Mouse (Mus musculus) intestine, embryonic 15.5 days (tissue): ENCODE results near the gene Arhgap15. TPM values are rescaled to one million over a fixed set of nuclear protein-coding genes. Genes with fewer than 3 reads are reported as not detected.

Source experiments
- ATAC-seq: fragments of 200-750 bp; cut with Nextera tagmentation; 2 replicates; pipeline ENCODE4 v1.8.0; 2017; ENCODE audit warnings: moderate TSS enrichment, moderate library complexity
- H3K27ac ChIP-seq: fragments of 300-500 bp; sonication (generic); 2 replicates; pipeline ENCODE4 v1.5.1; 2015; ENCODE audit warnings: mild to moderate bottlenecking, inconsistent platforms
- H3K27me3 ChIP-seq: fragments of 300-500 bp; sonication (generic); replicated peaks from 2 replicates; pipeline ENCODE4 v1.6.1; 2015; ENCODE audit warnings: inconsistent platforms
- H3K36me3 ChIP-seq: fragments of 300-500 bp; sonication (generic); 2 replicates; pipeline ENCODE4 v1.6.1; 2015; ENCODE audit warnings: inconsistent platforms
- H3K4me1 ChIP-seq: fragments of 300-500 bp; sonication (generic); replicated peaks from 2 replicates; pipeline ENCODE4 v1.6.1; 2015; ENCODE audit warnings: inconsistent platforms
- H3K4me2 ChIP-seq: fragments of 300-500 bp; sonication (generic); replicated peaks from 2 replicates; pipeline ENCODE4 v1.6.1; 2015; ENCODE audit warnings: mild to moderate bottlenecking, inconsistent platforms
- H3K4me3 ChIP-seq: fragments of 300-500 bp; sonication (generic); replicated peaks from 2 replicates; pipeline ENCODE4 v1.5.1; 2015; ENCODE audit warnings: inconsistent platforms
- H3K9ac ChIP-seq: fragments of 300-500 bp; sonication (generic); 2 replicates; pipeline ENCODE4 v1.6.1; 2015; ENCODE audit warnings: inconsistent platforms
- H3K9me3 ChIP-seq: fragments of 300-500 bp; sonication (generic); 2 replicates; pipeline ENCODE4 v1.6.1; 2016; ENCODE audit warnings: inconsistent platforms
- WGBS: fragments of 180-500 bp; shearing (Covaris S2); methylation state at CpG from one replicate; pipeline ENCODE4 v1.1.7; 2015; 5-methylcytosine and 5-hydroxymethylcytosine counted together
- polyA plus RNA-seq: library from polyadenylated mRNA; unstranded; fragments of >200 nt; fragmentation: Nextera tagmentation; extraction: Ambion mirVana; gene quantifications from 2 replicates; pipeline ENCODE4 v1.2.1, GENCODE M21; 2015

Arhgap15 gene
- polyA plus RNA-seq, 1 experiment from 2014 or later = 1.6 TPM

- ATAC-seq = no peak
- no peak overlapping the region for H3K27ac ChIP-seq
- no peaks in the 10 kb centered on the region for H3K27me3 ChIP-seq
- no peaks in the 10 kb centered on the region for H3K9me3 ChIP-seq
- no peak overlapping the region for H3K4me3 ChIP-seq
- 43% methylated on average over 8 of the region's 8 CpGs for WGBS
- H3K36me3 ChIP-seq = no peaks in the 10 kb centered on the region
- no peak overlapping the region for H3K4me2 ChIP-seq
- no peak overlapping the region for H3K9ac ChIP-seq
- no peaks in the 10 kb centered on the region for H3K4me1 ChIP-seq
Observed at GRCm38 (mm10) chr2:44218317-44218716, 469.7 kb downstream of the Arhgap15 start.

DNA sequence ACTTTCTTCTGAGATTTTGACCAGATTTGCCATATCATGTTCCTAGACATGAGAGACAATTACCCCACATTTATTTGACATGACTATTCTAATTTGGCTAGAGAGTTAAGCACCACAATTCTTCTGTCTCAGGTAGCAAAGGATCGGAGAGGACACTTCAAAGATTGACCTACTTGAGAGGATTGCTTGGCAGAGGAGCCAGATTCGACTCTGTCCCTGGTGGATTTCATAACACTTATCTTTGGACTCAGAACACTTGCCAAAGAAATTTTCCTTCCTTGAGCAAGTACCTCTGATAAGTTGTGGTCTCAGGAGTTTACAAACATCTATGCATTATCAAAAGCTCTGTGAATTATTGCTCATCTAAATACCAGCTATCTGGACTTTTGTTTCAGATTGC lies 473.1 kb downstream of the Arhgap15 start:
- Histone ChIP-seq H3K9me3 (no peaks in the 10 kb centered on the region), H3K4me3 (no peak overlapping the region)

DNA sequence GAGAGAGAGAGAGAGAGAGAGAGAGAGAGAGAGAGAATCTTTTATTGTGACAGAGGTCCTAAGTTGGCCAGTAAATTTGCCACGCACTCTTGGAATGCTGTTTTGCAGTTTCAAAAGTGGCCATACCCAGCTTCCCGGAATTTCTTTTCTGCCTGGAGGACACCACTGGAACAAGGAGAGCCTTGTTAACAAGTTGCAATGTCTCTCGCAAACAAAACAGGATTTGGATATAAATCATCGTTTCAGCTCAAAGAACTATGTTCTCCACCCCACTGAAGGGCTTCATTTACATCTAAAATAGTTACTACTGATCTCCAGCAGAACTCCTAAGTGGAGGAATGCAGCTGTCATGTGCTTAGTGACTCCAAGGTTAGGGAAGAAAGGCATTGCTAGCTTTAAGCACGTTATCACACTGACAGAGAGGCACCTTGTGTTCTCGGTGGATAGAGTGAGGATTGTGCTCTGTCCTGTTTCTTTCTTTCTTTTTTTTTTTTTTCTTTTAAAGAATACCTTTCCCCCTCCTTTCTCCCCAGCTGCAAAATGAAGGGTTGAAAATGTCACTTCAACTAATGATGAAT lies 473.6 kb downstream of the Arhgap15 start:
- H3K27ac ChIP-seq = no peak overlapping the region
- no peaks in the 10 kb centered on the region for H3K36me3 ChIP-seq
- no peak for ATAC-seq
- no peak overlapping the region for H3K4me3 ChIP-seq
- H3K4me1 ChIP-seq = no peaks in the 10 kb centered on the region
- no peaks in the 10 kb centered on the region for H3K27me3 ChIP-seq
- H3K4me2 ChIP-seq = no peak overlapping the region
- H3K9me3 ChIP-seq = no peaks in the 10 kb centered on the region
- H3K9ac ChIP-seq = no peak overlapping the region
- WGBS = 14% methylated on average over 6 of the region's 6 CpGs

More for the DNA sequence above, 473.1 kb downstream of the Arhgap15 start:
- Histone ChIP-seq H3K36me3 (no peaks in the 10 kb centered on the region), H3K27me3 (no peaks in the 10 kb centered on the region), H3K4me1 (no peaks in the 10 kb centered on the region), H3K27ac (no peak overlapping the region), H3K4me2 (no peak overlapping the region), H3K9ac (no peak overlapping the region)
- 75% methylated on average over 2 of the region's 2 CpGs for WGBS
- ATAC-seq = no peak

GRCm38 (mm10) chr2:44234856-44235255 lies 486.2 kb downstream of the Arhgap15 start:
- Histone ChIP-seq H3K4me3 (no peak overlapping the region), H3K9me3 (no peaks in the 10 kb centered on the region), H3K4me2 (no peak overlapping the region), H3K4me1 (no peaks in the 10 kb centered on the region), H3K27ac (no peak overlapping the region), H3K9ac (no peak overlapping the region), H3K36me3 (no peaks in the 10 kb centered on the region), H3K27me3 (no peaks in the 10 kb centered on the region)
- 74% methylated on average over 1 of the region's 1 CpGs for WGBS
- ATAC-seq = no peak

DNA sequence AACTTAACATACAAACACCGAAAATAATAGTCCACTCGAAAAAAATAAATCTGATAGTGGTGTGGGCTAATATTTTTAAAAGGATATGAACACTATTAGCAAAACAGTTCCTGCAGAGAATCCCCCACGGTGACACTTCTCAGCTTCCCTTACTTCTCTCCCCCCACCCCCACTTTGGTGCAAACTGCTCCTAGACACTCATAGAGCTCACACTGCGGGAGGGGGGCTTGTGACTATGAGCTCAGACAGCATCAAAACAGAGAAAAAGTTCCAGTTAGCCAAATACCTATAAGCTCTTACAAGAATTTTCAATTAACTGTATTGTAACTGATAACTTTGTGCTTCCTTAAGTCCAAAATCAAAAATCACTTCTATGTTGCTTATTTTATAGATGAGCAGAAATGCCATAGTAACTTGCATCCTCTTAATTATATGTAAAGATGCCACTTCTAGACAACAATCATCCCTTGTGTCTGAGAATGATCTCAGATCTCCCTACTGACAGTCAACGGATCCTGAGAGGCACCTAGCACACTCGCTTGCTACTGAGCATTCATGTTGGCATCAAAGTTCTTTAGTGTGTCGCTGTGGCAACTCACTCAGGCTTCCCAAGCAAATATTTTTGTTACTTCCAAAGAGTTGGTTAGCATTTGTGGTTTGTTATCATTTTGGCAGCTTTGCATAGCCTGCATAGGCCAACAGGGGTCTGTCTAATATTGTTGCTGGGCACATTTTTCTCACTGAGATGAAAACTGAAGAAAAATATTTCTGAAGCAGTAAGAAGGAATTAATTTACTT lies 493.2 kb downstream of the Arhgap15 start:
- H3K4me3 ChIP-seq = no peak overlapping the region
- no peak overlapping the region for H3K4me2 ChIP-seq
- H3K27ac ChIP-seq = no peak overlapping the region
- 65% methylated on average over 7 of the region's 7 CpGs for WGBS
- no peaks in the 10 kb centered on the region for H3K4me1 ChIP-seq
- no peaks in the 10 kb centered on the region for H3K36me3 ChIP-seq
- no peak for ATAC-seq
- H3K27me3 ChIP-seq = no peaks in the 10 kb centered on the region
- no peaks in the 10 kb centered on the region for H3K9me3 ChIP-seq
- no peak overlapping the region for H3K9ac ChIP-seq

GRCm38 (mm10) chr2:44242628-44243255 lies 494.1 kb downstream of the Arhgap15 start:
- H3K36me3 ChIP-seq = no peaks in the 10 kb centered on the region
- H3K27ac ChIP-seq = no peak overlapping the region
- no peaks in the 10 kb centered on the region for H3K27me3 ChIP-seq
- no peak for ATAC-seq
- no peaks in the 10 kb centered on the region for H3K4me1 ChIP-seq
- no peak overlapping the region for H3K4me2 ChIP-seq
- no peaks in the 10 kb centered on the region for H3K9me3 ChIP-seq
- H3K9ac ChIP-seq = no peak overlapping the region
- H3K4me3 ChIP-seq = no peak overlapping the region
- WGBS = 80% methylated on average over 15 of the region's 15 CpGs

DNA sequence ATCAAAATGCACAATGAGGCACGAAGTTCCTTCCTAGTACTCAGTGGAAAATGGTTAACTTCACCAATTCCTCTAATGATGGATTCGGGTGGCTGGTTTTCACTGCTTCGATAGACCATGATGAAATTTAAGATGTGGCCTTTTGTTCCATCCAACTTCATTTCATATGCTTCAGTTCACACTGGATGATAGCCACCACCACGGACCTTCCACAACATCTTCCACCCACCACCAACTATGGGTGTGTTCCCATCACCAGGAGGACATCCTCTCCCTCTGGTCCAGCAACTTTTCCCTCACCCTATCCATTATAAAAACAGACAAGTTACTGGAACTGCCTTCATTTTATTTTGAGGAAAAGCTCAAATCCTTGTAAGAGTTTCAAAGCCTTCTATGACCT lies 506.7 kb downstream of the Arhgap15 start:
- Histone ChIP-seq H3K9me3 (no peaks in the 10 kb centered on the region), H3K4me2 (no peak overlapping the region), H3K4me1 (no peaks in the 10 kb centered on the region), H3K4me3 (no peak overlapping the region), H3K27ac (no peak overlapping the region), H3K27me3 (no peaks in the 10 kb centered on the region), H3K9ac (no peak overlapping the region), H3K36me3 (no peaks in the 10 kb centered on the region)
- ATAC-seq = no peak
- WGBS = 91% methylated on average over 4 of the region's 4 CpGs

GRCm38 (mm10) chr2:44257946-44258345 lies 509.3 kb downstream of the Arhgap15 start:
- H3K36me3 ChIP-seq = no peaks in the 10 kb centered on the region
- no peak overlapping the region for H3K4me2 ChIP-seq
- no peaks in the 10 kb centered on the region for H3K27me3 ChIP-seq
- H3K27ac ChIP-seq = no peak overlapping the region
- no peaks in the 10 kb centered on the region for H3K9me3 ChIP-seq
- H3K9ac ChIP-seq = no peak overlapping the region
- H3K4me3 ChIP-seq = no peak overlapping the region
- WGBS = 87% methylated on average over 2 of the region's 2 CpGs
- no peak for ATAC-seq
- H3K4me1 ChIP-seq = no peaks in the 10 kb centered on the region

- no peaks in the 10 kb centered on the region for H3K4me1 ChIP-seq
- peak; percentile 74 for ATAC-seq
- no peaks in the 10 kb centered on the region for H3K27me3 ChIP-seq
- no peak overlapping the region for H3K4me3 ChIP-seq
- no peak overlapping the region for H3K9ac ChIP-seq
- peak overlapping the region; percentile 71 for H3K27ac ChIP-seq
- no peaks in the 10 kb centered on the region for H3K9me3 ChIP-seq
- WGBS = 38% methylated on average over 17 of the region's 17 CpGs
- H3K36me3 ChIP-seq = no peaks in the 10 kb centered on the region
- 0 out of 2 replicates have a peak overlapping the region, but pooled peaks have one; percentile 22 for H3K4me2 ChIP-seq
Observed at GRCm38 (mm10) chr2:44271455-44272346, 523.1 kb downstream of the Arhgap15 start.

GRCm38 (mm10) chr2:44272606-44273005 lies 524.0 kb downstream of the Arhgap15 start:
- Histone ChIP-seq H3K36me3 (no peaks in the 10 kb centered on the region), H3K27me3 (no peaks in the 10 kb centered on the region), H3K4me3 (no peak overlapping the region), H3K27ac (peak overlapping the region; percentile 40; the same call in 1 of the 2 replicates), H3K9me3 (no peaks in the 10 kb centered on the region), H3K4me1 (no peaks in the 10 kb centered on the region), H3K4me2 (no peak overlapping the region), H3K9ac (no peak overlapping the region)
- ATAC-seq = peak; percentile 36; the same call in 1 of the 2 replicates
- WGBS = 67% methylated on average over 13 of the region's 13 CpGs

DNA sequence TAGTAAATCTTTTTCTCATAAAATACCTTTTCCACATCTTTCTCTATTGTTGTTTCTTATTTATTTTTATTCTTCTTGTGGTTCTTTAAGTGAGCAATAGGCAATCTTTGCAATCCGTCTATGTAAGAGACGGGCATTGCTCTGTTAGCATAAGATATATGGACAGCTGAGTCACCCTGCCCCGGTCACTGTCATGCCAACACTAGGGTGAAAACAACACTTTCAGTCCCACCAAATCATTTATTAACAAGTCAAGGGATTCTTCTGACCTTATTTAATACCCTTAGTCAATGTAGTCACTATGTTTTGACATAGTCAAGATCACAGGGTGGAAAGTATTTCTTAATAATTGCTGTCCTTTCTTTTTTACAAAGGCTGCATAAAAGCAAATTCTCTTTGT lies 525.8 kb downstream of the Arhgap15 start:
- Histone ChIP-seq H3K4me1 (no peaks in the 10 kb centered on the region), H3K4me3 (no peak overlapping the region), H3K27ac (0 out of 2 replicates have a peak overlapping the region, but pooled peaks have one; percentile 6), H3K36me3 (no peaks in the 10 kb centered on the region), H3K9me3 (no peaks in the 10 kb centered on the region), H3K9ac (no peak overlapping the region), H3K4me2 (no peak overlapping the region), H3K27me3 (no peaks in the 10 kb centered on the region)
- 76% methylated on average over 3 of the region's 3 CpGs for WGBS
- no peak for ATAC-seq

DNA sequence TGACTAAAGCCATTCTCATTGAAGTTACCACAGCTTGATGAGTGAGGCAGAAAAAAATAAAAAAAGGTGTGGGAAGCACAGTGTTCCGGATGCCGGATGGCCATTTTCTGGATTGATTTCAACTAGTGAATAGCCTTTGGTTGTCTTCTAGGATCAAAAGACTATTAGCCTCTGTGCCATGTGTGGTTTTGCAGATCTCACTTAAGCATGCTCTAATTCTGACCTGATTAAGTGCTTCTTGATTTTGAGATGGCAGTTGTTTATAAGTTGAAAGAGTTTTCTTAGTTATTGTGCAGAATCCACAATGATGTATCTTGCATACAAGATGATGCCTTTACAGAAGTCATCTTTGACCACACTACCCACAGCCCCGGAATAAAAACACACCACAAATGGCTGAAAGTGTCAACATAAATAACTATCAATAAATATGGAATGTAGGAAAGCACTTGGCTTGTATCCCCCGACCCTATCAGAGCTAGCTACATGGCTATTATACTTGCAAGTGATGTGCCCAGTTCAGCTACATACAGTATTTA lies 537.6 kb downstream of the Arhgap15 start:
- Histone ChIP-seq H3K36me3 (no peaks in the 10 kb centered on the region), H3K9ac (no peak overlapping the region), H3K4me2 (no peak overlapping the region), H3K27me3 (no peaks in the 10 kb centered on the region), H3K9me3 (no peaks in the 10 kb centered on the region), H3K4me3 (no peak overlapping the region), H3K27ac (no peak overlapping the region), H3K4me1 (no peaks in the 10 kb centered on the region)
- no peak for ATAC-seq
- WGBS = 80% methylated on average over 4 of the region's 4 CpGs
